Mouse (Mus musculus) skeletal muscle tissue, adult 2 months (tissue): ENCODE data around the gene Cd247.
"Not testable (repeated sequence)": the region's sequence is repeated elsewhere in the genome, so short reads cannot be mapped to it uniquely, and the experiment has no call there.

ENCODE experiments used
- DNase-seq: peaks from one replicate; pipeline ENCODE4 v3.0.0-alpha.2; 2012; ENCODE audit warnings: low read depth, low spot score

Cd247 gene

DNA sequence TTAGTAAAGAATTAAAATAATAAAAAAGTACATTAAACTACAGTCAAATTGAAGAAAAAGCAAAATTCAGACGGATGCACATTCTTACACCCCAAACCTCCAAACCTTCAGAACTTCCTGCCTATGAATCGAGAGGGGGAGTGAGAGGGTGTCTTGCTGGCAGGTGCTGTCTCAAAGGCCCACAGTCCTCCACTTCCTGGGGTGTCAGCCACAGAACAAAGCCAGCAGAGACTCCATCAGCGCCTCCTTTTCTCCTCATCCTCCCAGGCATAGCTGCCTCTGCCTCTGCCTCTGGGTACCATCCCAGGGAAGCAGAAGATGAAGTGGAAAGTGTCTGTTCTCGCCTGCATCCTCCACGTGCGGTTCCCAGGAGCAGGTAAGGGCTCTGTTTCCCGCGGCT lies at the start of gene Cd247:
Cd247 (plus strand) TSS at position 171 of the 400 bp plus-strand sequence.
- no peak for DNase-seq

DNA sequence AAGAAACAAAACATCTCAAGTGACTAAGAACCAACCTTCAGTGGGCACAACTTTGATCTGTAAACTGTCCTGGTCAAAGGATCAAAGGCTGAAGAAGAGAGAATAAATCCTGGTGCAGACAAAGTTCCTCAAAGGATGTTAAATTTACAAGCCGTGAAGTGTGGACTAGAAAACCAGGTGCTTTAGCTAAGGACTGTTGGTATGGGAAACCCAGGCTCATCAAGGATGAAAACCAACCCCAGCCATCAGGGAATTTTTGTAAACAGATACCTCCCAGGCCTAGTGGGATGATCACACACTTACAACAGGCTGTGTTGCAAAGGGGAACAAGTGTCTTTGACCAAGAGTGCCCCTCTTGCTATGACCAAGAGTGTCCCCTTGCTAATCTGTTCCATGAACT lies 49.5 kb upstream of the Cd247 start:
- no peak for DNase-seq

DNA sequence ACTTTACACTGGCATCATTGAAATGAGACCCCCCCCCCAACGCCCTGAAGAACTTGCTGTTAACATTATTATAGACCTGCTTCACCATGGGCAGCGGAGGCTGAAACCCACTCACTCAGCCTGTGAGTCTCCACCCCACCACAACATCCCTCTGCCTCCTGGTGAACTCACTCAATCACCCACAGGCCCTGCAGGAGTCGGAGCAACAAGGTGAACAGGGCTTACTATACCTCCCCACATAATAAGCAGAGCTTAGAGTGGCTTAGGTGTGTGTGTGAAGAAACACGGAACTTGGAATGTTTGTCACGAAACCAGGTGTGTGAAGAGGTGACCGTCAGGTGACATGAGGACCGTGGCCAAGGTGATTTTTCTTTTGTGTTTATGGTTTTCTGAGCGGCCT lies 46.5 kb upstream of the Cd247 start:
- no peak for DNase-seq

DNA sequence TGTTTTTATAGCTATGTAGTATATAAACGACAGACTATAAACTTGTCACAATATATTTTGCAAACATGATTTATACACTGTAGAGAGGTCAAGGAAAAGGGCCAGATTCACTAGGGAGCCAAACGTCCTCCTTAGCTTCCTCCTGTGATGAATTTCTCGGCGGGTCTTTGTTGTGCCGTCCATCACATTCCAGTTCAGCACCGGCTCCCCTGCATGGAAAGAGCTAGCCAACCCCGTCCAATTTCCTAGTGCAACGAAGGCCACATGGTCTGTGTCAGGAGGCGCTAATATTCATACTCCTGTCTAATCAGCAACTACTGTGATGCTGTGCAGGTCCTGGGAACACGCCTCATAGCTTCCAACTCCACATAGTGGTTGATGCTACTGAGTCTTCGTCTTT lies 40.4 kb upstream of the Cd247 start:
- no peak for DNase-seq

DNA sequence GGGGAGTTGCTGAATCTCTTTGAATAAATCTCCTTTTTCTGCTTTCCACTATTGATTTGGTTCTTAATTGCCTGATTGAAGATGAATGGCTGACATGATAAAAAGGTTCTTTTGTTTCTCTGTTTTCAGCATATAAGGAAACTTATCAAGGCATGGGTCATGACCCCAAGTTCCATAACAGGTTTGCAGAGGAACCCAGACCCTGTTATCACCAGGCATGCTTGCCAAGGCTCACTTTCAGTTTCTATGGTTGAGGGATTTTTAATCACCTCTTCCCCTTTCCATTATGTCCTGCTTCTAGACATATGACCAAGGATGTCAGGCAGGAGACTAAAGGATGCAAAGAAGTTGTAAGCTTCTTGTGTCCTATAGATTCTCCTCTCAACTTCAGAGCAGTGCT lies 37.3 kb upstream of the Cd247 start:
- DNase-seq: no peak

DNA sequence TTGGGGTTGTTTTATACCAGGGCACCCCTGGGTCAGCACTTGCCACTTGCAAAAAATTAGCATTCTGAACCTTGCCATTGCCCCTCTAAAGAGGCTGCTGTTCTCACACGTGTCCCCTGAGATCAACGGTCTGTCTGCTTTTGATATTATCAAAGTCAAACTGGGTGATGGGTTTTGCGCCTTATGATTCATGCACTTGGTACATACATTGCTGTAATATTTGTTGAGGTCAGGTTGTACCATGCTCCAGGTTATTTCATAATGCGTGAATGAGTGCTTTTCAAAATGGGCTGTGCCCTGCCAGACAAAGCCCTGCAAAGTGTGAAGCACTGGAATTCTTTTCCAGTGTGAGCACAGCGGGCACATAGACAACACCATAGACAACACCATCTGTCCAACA lies 36.6 kb upstream of the Cd247 start:
- DNase-seq: no peak

DNA sequence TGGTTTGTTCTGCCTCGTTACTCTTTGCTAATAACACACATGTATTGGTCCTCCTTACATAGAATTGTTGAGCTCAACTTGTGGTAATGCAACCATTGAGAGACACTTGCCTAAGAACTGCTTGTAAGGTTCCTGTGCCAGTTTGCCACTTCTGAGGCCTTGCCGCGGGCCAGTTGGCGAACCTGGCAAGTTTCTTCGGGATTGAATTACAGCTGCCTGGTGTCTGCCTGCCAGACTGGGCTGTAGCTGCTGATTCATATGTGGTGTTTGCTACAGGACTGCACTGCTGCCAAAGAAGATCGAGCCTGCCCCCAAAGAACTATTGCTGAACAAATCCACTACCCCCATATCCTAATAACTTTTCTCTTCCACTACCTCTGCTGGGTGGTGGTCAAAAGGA lies 34.3 kb upstream of the Cd247 start:
- peak; percentile 89 for DNase-seq

DNA sequence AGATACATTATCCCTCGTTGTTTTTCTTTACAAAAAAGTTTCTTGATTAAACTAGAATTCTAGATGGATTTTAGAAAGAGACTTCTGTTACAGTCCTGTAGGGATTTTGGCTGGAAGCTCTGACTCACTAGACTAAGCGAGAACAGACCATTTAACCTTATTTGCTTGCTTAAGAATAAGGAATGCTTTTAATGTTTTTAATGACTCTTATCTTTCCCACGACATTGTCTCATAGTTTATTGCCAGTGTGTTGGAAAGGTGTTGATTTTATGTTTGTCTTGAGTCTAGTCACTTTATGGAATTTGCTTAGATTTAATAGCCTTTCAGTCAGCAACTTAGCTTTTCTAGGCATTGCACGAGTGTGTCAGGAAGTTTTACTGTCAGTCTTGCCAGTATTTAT lies 33.3 kb upstream of the Cd247 start:
- no peak for DNase-seq

DNA sequence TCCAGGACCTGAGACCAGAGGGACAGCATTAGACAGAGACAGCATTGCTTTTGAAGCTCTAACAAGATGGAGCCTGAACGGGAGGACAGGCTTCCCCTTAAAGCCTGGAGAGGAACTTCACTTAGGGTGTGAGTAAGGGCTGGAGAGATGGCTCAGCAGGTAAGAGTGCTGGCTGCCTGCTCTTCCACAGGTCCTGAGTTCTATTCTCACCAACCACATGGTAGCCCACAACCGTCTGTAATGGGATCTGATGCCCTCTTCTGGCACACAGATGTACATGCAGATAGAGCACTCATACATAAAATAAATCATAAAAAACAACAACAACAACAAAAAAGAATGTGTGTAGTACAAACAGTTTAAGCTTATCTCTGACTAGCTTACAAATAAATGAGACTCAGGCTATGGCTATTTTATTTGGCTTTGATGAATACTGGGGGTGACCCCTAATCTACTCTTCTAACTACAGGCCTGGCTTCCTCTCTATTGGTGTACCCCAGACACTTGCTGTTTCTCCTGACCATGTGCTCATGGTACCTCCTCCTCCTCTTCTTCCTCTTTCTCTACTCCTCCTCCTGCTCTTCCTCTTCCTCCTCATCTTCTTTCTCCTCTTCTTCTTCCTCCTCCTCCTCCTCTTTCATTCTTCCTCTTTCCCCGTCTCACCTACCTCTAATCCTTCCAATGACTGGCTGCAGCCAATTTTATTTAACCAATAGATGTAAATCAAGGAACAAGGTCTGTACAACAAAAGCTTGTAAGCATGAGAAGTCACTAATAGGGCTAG lies 26.8 kb upstream of the Cd247 start:
- DNase-seq: no peak

DNA sequence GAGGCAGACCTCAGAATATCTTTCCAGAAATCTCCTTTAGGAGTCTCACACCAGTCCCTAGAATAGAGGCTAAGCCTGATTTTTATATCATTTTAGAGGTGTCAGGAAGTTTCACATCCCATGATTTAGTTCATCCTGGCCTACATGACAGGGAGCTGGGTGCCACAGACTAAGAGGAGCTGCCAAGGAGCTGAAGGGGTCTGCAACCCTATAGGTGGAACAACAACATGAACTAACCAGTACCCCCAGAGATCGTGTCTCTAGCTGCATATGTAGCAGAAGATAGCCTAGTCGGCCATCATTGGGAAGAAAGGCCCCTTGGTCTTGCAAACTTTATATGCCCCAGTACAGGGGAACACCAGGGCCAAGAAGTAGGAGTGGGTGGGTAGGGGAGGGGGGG lies 26.0 kb upstream of the Cd247 start:
- DNase-seq: not testable (repeated sequence)

DNA sequence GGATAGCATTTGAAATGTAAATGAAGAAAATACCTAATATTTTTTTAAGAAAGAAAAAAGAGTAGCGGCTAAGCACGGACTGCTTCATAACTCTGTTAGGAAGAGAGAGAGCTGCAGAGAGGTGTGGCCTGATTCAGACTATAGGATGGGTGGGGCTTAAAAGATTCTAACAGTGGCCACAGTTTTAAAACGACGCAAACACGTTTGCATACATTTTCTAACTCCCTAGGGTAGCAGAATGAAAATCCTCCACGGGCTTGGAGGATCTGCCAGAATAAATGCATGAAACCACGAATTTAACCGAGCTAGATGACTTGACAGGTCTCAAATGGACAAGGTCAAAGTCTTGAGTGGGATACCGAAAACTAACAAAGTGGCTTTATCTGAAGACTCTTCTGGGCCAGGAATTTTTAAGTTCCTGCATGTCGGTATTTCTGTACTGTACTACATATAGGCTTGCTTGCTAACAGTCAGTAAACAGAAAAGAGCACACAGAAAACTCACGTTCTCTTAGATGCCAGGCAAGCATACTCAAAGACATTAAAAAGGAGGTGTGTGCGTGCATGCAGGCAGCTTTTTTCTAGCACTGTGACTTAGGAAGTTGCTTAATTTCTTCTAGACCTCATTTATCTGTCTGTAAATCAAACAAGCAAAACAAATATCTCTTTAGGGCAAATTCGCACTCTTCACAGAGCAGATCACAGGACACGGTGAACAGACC lies 25.4 kb upstream of the Cd247 start:
- DNase-seq: no peak

DNA sequence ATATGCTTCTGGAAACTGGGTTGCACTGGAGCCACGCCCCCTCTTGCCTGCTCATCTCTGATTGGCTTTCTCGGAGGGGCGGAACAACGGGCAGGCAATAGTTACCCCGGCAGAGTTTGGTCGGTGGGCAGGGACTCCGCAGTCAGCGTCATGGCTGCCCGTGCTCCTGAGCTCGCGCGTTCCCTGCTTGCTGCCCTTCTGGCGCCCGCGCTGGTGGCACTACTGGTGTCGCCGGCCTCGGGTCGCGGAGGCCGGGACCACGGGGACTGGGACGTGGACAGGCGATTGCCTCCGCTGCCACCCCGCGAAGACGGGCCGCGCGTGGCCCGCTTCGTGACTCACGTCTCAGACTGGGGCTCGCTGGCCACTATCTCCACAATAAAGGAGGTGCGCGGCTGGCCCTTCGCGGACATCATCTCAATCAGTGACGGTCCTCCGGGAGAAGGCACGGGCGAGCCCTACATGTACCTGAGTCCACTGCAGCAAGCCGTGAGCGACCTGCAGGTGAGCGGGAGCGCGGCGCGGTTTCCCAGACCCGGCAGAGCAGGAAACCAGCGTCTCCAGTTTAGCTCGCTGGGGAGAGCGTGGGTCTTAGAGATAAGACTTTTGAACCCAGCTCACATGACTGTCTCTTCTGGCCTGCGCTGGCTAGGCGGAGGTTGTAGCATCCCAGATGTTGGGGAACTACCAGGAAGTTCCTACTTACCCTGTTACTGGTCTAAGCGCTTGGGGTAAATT lies 24.7 kb upstream of the Cd247 start, which contains the start of gene Creg1:
Creg1 (plus strand) TSS at position 112 of the 738 bp plus-strand sequence.
- peak; percentile 92 for DNase-seq

DNA sequence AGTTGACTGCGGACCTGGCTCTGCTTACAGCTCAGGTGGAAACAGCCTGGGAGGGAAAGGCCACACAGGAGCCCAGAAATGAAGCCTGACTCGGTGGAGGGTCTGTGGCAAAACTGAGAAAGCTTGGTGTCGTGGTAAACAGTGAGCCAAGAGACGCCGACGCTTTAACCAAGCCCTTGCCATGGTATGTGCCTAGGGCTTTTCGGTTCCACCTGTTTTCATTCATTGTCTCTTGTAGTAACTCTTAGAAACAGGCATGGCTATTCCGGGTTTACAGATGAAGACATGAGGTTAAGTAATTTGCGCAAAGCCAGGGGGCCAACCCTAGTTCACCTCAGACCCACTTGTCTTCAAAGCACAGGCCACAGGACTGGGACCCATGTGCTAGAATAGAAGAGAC lies 23.9 kb upstream of the Cd247 start:
- DNase-seq: no peak

DNA sequence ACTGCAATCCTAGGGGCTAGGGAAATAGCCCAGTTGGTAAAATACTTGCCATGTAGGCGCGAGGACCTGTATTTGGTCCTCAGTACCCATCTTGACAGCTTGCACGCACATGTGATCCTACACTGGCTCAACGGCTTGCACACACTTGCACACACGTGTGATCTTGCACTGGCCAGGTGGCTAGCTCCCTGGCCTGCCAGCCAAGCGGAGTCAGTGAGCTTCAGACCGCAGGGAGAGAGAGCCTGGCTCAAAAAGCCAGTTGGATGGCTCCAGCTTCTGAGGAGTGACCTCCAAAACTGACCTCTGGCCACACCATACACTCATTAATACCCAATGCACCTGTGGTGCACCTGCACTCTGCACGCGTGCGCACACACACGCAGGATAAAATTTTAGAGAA lies 23.4 kb upstream of the Cd247 start:
- DNase-seq: no peak

DNA sequence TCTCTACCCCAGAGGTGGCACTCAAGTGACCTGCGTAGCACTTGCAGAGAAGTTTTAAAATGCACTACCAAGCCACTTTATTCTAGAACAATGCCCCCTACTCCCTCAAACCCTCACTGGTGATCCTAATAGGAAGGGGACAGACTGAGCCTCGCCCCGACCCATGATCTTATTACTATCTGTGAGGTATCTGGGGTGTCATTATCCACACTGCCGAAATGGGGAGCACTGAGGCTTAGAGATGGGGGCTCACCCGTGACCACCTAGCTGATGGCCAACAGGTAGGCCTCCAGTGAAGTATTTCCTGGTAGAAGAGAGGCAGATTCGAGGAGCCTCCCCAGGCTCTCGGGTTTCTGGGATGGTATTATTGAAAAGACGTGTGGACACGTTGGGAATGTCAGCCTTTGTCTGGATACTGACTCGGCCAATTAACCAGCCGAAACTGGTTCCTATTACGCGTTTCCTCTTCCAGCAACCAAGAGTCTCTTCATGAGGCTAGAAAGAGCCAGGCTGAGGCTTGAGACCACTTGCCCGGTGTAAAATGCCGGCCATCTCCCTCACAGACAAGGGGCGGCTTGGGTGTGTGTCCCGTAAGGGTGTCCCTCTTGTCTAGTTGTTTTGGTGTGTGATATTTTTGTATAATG lies 22.7 kb upstream of the Cd247 start:
- no peak for DNase-seq

DNA sequence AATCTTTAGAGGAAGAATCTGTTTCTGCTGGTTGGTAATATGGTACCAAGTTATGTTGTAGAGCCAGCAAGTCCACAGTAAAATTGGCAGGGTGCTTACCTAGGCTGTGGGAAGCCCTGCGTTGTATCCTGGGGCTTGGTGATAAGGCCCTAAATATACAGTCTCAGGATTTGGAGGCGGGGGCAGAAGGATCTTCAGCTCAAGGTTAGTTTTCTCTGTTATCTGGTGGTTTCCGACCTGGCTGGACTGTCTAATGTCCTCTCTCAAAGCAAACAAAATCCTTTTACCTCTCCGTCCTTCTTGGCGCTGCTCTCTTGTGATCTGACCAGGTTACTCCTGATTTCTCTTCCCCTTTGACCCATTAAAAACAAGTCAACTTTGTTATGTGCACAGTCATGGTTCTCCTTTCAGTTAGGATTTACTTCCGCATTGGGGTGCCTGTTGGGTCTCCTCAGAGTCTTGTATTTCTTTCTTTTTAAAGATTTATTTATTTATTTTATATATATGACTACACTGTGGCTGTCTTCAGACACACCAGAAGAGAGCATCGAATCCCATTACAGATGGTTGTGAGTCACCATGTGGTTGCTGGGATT lies 22.1 kb upstream of the Cd247 start:
- DNase-seq: no peak

DNA sequence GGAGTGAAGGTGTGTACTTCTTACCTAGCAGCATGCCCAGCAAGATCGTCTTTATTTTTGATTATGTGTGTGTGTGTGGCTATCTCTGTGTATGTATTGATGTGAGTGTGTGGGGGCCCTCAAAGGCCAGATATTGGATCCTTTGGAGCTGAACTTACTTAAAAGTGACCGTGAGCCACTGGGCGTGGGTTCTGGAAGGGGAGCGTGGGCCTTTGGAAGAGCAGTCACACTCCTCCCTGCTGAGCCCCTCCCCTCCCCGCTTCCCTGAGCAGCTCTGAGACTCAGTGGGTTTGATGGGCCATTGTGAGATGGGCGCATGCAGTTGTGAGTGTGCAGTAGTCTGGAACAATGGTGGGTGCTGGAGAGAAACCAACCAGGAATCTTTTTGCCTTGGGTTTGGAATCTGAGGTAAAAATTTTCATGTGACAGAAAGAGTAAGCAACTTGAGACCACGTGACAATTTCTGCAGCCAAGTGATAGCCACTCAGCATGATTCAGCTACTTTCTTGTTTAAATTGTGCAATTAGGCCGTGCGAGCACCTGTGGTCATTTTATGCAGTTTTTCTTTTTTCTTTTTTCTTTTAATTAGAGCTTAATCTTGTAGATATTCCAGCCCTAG lies 19.5 kb upstream of the Cd247 start:
- no peak for DNase-seq

DNA sequence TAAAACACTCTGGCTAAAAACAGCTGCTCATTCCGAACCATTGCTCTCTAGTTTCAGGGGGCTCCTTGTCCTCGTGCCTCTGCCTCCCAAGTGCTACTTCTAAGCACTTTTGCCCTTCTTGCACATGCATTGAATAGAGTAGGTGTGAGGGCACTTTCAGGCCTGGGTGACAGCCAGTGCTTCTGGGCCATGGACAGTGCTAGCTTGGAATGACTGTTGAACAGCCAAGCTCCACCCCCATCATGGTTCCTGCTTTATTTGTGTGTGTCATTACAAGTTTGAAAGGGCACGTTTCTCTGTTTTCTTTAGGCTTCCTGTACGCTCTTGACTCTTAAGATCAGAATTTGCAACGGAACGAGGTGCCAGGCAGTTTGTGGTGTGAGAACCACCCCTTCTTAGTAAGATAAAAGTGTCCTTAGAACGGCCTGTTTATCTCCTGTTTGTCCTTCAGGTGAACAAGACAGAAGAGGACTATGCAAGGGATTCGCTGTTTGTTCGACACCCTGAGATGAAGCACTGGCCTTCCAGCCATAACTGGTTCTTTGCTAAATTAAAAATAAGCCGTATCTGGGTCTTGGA lies 18.2 kb upstream of the Cd247 start:
- DNase-seq: no peak

DNA sequence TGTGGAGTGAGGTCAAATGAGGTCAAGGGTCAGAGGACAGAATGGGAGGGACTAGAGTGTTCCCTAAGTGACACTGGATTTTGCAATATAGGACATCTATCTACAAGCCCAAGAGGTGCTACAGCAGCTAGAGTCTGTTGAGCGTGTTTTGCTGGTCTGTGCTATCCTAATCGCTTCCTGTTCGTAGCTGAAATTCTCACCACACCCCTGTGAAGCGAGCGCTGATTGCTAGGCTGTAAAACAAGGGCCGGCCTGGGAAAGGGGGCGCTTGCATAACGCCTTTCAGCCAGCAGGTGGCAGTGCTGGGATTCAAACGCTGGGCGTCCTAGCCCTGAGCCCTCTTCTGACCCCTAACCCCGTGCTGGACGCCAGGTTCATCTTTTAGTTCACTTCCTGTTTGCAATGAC lies 17.0 kb upstream of the Cd247 start:
- peak; percentile 52 for DNase-seq

DNA sequence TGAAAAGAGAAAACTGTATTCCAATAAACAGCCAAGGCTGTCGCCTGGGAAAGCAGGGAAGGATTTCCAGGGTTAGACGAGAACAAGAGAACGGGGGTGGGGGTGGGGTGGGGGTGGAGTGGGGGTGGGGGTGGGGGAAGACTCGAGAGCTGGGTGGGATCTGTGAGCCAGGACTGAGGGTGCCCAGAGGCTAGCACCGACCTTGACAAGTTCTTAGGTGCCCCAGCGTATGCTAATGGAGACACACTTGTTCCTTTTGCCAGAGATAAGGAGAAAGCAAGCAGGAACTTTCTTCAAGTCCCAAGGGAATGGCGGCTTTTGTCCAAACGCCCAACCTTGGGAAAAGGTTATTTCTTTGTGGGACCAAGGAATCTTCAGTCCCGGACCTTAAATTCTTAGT lies 16.5 kb upstream of the Cd247 start:
- no peak for DNase-seq
